Mouse (Mus musculus) erythroblast, embryonic 14.5 days (primary cell): ENCODE measurements around the gene Togaram2.

ENCODE experiments used
- GATA1 ChIP-seq: IDR thresholded peaks from 2 replicates; pipeline ENCODE4 v1.6.1; 2012; ENCODE audit warnings: low read length, inconsistent platforms, mixed read lengths
- TAL1 ChIP-seq: IDR thresholded peaks from 3 replicates; pipeline ENCODE4 v1.6.1; 2012; ENCODE audit warnings: low read length, inconsistent platforms, mixed read lengths

DNA sequence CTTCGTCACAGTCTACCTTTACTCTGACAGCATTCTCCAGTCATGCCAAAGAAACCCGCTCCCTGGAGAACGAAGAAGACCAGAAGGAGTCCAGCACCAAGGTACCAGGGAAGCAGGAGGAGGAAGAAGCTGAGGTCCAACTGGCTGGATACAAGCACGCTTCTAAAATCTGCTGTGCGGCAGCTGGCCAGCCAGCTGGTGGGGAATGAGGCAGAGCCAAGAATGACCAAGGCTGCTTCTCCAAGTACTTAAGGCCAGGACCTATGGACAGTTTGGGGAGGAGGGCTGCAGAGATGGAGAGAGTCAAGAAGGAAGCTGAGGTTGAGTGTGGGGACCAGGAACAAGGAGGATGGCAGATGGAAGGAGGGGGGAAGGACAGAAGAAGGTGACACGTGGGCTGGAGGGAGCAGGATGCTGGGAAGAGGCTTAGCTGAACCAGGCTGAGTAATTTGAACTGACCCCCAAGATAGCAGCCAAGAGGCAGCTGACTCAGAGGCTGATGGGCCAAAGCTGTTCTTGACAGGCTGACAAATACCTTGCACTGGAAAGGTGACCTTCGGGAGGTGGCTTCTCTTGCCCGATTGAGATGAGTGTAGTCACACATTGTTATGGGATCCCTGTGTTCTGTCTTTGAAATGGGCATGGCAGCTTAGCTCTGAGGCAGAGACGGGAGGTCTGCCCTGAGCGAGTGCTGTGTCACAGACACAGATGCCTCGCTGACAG lies 25.0 kb downstream of the Togaram2 start:
- TF ChIP-seq GATA1: no peak
- TF ChIP-seq TAL1: no peak
